Mouse (Mus musculus) v-Abl transformed pro-B cells (cell line): ENCODE measurements around the gene 1110017D15Rik.

Experiments
- in situ Hi-C, 2 experiments: fragments of 400-800 bp; cut with MboI; formaldehyde crosslinking; loops; one replicate each; pipeline ENCODE4 v1.15.1; 2025; ENCODE audit not compliant: unreplicated experiment in 2 of 2

1110017D15Rik gene

DNA sequence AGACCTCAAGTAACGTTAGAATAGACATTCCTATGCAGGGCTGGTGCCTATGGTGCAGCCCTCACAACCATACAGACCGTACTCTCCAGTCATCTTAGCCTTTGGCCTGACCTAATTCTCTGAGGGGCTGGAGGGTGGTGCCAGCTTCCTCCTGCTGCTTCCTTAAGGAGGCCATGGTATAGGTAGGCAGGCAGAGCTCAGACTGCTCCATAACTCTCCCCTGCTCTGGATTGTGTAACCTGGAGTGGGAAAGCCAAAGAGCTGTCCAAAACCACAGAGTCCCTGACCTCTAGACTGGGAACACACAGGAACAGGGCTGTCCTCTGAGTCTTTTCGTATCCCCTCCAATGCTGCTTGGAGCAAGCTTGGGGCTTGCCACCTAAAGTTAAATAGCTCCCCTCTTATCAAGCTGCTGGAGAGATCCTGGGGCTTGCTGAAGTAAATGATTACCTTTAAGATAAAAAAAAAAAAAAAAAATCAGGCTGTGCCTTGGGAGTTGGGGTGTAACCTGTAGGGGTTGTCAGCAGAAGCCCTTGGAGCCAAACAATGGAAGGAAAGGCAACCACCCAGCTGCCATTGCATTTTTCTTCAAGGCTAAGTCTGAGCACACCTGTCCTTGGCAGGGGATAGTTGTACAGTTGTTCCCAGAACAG lies 23.5 kb downstream of the 1110017D15Rik start:
- in situ Hi-C loops: no loop called here

- in situ Hi-C loops: no loop called here
Measured at GRCm38 (mm10) chr4:41492951-41493350, 24.2 kb downstream of the 1110017D15Rik start.

DNA sequence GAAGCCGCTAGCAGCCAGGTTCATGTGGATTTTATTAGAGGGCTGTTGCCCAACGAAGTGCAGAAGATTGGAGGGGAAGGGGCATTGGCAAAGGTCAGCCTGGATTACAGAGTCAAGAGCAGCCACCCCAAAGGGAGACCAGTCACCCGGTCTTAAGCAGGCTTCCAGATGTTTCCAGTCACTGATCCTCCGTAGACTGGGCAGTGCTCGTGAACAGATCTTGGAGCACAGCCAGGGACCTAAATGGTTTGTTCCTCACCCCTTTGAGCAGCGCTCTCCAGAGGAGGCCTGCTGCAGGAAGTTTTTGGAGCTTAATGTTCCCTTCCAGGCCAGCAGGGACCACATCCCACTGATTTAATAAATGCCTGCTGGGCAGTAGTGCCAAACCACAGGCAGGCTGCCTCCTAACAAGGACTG lies 35.5 kb downstream of the 1110017D15Rik start:
- in situ Hi-C loops: no loop called here

- in situ Hi-C loops: no loop called here
Measured at GRCm38 (mm10) chr4:41480254-41480653, 36.9 kb downstream of the 1110017D15Rik start.

GRCm38 (mm10) chr4:41479456-41479804 lies 37.7 kb downstream of the 1110017D15Rik start:
- in situ Hi-C loops: no loop called here

DNA sequence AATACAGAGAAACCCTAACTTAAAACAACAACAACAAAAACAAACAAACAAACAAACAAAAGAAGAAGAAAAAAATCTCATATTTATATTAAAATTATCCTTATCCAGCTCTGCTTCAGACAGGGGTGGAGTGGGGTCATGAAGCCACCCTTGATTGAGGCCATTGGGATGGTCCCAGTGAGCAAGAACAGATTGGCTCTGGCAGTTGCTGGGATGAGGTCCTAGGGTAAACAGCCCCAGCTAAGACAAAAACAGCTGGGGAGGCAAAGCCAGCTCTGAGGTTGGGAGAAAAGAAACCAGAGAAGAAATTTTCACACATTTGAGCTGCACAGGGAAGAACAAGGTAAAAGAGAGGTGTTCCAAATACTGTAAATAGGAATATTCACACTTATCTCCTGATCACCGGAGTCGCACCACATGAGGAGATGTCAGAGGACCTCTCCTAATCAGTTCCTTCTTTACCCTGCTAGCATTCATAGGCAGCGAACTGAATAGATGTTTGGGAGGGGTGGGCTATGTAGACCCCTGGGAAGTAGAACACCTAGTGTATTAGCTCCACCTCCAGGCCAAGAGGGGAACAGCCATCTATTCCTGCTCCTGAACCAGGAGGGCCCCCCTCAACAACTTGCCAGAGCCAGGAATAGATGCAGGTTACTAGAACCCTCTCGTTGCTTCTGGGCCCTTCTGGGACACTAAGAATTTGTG lies 38.2 kb downstream of the 1110017D15Rik start:
- in situ Hi-C loops: no loop called here

DNA sequence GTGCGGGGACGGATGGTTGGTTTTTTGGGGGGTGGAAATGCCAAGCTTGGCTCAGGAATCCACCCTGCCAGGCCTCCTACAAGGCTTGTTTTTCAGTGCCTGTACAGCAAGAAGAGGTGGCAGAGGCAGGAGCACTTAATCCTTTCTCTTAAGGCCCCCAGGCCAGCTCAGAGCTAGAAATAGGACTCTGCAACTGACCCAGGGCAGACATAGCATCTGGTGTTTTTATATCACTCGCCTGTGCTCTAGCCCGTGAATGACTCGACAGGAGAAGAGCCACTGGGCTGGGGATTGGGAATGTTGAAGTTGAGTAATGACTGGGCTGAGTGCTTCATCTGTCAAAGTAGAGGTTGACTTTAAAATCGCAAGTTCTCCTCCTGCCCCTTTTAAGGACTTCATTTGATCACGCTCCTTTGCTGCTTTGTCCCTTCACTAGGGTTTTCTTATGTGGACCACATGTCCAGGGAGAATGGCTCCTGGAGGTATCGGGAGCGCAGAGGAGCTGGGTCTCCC lies 39.4 kb downstream of the 1110017D15Rik start:
- in situ Hi-C loops: no loop called here

- in situ Hi-C loops: loop anchor here in 1 of 2 experiments (25.0 kb wide), 1 partner anchor 1491 kb away; the partner anchor contains the start of gene 1700022I11Rik
Measured at GRCm38 (mm10) chr4:41471384-41471689, 45.8 kb downstream of the 1110017D15Rik start.

- in situ Hi-C loops: loop anchor here in 1 of 2 experiments (25.0 kb wide), 1 partner anchor 1491 kb away; the partner anchor contains the start of gene 1700022I11Rik
Measured at GRCm38 (mm10) chr4:41470684-41471383, 46.3 kb downstream of the 1110017D15Rik start.

DNA sequence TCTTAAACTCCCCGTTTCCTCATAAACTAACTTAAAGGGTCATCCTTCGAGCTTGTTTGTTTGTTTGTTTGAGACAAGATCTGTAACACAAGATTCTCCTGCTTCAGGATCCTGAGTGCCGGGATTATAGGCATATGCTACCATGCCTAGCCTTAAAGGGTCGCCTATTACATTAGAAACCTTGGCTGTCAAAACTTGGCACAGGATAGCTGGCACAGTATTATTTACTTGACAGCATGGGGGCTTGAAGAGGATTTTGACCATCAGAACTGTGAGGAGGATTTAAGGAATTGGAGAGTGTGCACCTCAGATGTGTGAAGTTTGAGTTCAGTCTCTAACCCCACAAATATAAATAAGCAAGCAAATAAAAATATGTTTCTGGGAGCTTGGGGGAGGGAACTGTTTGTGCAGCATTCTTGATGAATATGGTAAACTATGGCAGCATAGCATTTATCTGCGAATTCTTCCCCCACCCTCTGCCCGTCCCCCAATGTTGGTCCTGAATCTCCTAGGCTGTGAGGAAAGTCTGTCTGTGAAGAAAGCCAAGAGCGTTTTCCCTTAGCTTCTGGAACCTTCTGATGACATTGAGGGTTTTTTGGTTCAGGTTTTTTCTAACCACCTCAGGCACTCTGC lies 47.0 kb downstream of the 1110017D15Rik start:
- in situ Hi-C loops: loop anchor here in 1 of 2 experiments (25.0 kb wide), 1 partner anchor 1492 kb away; the partner anchor contains the start of gene 1700022I11Rik

DNA sequence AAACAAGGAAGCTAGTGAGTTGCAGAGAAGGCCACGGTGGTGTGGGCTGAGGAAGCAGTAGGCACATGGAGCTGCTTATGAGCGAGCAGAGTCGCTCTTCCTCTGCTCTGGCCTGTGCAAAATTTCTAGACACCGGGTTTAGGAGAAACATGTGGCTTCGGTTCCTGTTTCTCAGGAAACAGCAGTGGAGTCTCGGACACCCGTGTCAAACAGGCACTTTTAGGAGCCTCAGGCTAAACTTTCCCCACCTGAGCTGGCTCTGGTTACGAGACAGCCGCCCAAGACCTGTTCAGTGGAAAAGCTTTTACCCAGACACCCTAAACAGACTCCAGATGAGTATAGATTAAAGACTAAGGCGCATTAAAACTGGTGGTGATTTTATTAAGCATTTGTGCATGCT lies 47.9 kb downstream of the 1110017D15Rik start:
- in situ Hi-C loops: loop anchor here (5.0 to 25.0 kb wide), 3 partner anchors 143 to 1493 kb away; partner anchors contain the start of genes Rpp25l (in 2 of the 2) and 1700022I11Rik (in 1 of the 2)

DNA sequence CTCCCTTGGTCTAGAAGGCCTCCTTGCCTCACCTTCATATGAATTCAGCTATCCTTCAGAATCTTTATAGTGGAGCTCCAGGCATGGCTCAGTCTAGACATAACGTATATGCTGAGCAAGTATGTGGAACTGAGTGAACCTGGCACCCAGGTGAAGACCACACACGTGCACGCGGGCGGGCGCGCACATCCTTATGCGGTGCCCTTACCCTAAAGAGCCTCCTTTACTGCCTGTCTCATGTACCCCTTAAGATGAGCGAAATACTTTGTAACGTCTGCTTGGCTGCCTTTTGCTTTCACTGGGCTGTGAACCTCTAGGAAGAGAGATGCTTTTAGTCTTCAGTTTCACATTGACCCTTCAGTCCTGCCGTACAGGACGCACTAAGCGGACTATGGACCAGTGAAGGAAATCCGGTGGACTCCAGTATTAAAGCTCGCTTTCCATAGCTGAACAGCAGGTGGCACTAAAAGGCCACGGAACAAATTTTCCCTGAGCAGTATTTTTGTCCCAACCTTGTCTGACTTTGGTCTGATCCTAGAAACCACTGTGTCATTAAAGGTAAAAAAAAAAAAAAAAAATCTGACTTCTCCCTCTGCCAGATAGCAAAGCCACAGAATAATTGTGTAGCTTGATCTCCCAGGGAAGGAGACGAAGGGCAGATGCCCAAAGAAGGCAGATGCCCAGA lies 48.6 kb downstream of the 1110017D15Rik start:
- in situ Hi-C loops: loop anchor here (5.0 to 25.0 kb wide), 3 partner anchors 144 to 1494 kb away; partner anchors contain the start of genes Rpp25l (in 2 of the 2) and 1700022I11Rik (in 1 of the 2)

DNA sequence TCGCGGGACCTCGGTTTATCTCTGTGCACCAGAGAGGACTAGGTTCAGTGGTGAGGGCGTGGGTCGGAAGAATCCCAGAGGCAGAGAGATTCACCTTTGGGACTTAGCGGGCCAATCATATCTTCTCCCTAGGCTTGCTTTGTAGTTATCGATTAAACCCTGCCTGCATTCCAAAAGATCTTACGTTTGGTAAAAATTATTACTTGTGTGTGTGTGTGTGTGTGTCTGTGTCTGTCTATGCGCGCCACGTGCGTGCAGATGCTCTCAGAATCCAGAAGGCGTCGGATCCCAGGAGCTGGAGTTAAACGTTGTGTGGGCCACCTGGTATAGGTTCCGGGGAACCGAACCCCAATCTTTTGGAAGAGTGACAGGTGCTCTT lies 51.9 kb downstream of the 1110017D15Rik start:
- in situ Hi-C loops: loop anchor here (5.0 to 25.0 kb wide), 3 partner anchors 147 to 1497 kb away; partner anchors contain the start of genes Rpp25l (in 2 of the 2) and 1700022I11Rik (in 1 of the 2)

- in situ Hi-C loops: loop anchor here (5.0 to 25.0 kb wide), 3 partner anchors 148 to 1498 kb away; partner anchors contain the start of genes Rpp25l (in 2 of the 2) and 1700022I11Rik (in 1 of the 2)
Measured at GRCm38 (mm10) chr4:41464345-41465286, 52.5 kb downstream of the 1110017D15Rik start, which contains the start of the genes Kif24 and Nudt2. Kif24 (minus strand) TSS chr4:41464887. Nudt2 (plus strand) TSS chr4:41465151.

GRCm38 (mm10) chr4:41463051-41463738 lies 53.9 kb downstream of the 1110017D15Rik start:
- in situ Hi-C loops: loop anchor here in 1 of 2 experiments (25.0 kb wide), 1 partner anchor 1499 kb away; the partner anchor contains the start of gene 1700022I11Rik

DNA sequence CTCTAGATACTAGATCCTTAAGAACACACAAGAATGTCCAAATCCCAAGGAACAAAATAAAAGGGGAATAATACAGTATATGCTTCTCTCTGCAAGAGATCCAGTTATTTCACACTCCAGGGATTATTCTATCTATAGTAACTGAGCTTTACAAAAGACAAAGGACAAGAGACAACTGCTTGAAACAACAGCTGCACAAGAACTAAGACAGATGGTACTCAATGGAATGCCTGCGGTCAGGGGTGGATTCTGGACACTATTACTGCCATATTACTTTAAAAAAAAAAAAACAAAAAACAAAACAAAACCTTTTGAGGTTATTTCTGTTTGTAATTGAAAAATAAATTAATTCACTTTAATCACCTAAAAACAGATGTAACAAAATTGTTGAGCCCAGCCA lies 56.4 kb downstream of the 1110017D15Rik start:
- in situ Hi-C loops: loop anchor here in 1 of 2 experiments (25.0 kb wide), 1 partner anchor 1502 kb away; the partner anchor contains the start of gene 1700022I11Rik
